Mouse (Mus musculus): ENCODE data around the gene Zfr2.

The Zfr2 gene

DNA sequence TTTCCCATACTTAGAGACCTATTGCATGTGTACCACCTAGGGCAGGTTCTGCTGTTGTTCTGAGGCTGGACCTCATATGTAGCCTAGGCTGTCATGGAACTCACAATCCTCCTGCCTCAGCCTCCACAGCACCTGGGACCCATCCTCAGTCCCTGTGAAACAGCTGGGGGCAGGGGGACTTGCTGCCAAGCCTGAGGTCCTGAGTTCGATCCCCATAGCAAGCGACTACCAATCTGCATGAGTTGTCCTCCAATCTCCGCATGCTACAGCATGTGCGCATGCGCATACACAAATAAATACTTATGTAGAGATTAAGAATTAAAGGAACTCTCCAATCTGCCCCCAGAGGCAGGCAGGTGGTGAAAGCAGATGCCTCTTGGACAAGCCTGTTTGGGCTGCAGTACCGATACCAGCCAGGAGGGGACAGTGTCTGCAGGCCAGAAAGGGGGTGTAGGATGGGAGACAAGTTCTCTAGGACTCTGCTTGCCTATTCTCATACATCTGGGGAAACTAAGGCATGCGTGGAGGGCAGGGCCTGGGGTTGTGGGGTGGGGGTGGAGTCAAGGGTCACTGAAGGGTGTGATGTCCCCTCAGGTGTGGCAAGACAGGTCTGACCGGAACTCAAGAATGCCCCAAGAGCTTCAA lies 54.7 kb downstream of the Zfr2 start:
- DNase-seq (ENCODE audit: low read depth, low spot score) = peak; percentile 88

- peak; percentile 81 for DNase-seq (ENCODE audit: low read depth, low spot score)
Measured at GRCm38 (mm10) chr10:81288601-81289000, 55.6 kb downstream of the Zfr2 start.

GRCm38 (mm10) chr10:81289278-81289677 lies 56.3 kb downstream of the Zfr2 start:
- peak; percentile 88 for DNase-seq (ENCODE audit: low read depth, low spot score)

DNA sequence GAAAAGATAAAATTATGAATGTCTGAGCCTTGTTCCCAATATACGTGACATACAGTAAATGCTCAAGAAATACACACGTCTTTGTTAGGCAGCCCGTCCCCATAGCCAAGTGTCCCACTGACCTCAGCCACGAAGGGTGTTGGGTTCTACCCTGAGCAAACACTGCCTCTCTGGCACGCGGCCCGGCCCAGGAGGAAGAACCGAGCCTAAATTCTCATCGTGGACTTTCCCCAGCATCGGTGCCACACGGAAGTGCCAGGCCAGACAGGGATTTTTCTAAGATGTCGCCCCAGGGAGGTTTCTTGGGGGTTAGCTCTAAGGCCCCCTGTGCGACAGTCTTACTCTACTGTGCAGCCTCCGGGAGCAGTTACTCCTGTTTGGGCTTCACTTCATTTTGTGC lies 56.9 kb downstream of the Zfr2 start:
- no peak for DNase-seq (ENCODE audit: low read depth, low spot score)

DNA sequence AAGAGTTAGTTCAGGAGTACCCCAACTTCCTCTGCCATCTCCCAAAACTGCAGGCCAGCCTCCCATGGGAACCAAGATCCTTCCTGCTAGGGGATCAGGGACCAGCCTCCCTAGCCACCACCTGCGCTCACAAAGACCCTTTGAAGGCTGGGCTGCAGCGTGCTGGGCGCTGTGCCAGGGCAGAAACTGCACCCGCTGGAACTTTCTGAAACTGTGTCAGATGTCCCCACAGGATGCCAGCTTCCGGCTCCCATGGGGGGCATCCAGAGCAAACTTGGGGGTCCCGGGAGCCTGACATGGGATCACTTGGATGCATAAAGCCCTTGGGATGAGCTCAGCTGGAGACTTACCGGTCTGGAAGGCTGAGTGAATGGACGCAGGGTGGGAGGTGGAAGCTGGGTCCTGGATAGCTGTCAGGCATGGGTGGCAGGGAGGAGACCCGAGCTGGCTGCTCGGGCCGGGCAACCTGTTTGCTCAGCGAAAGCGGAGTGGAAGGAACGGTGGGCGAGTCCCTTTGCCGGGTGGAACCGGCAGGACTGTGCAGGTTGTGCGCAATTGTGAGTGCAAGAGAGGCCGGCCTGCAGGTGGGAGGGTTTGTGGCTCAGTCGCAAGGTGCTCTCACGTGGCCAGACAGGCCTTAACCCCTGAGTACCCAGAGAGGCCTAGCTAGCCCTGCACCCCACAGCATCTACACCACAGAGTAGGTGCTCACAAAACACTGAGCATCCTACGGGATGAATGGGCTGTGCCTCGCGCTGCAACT lies 57.9 kb downstream of the Zfr2 start:
- peak; percentile 43 for DNase-seq (ENCODE audit: low read depth, low spot score)

DNA sequence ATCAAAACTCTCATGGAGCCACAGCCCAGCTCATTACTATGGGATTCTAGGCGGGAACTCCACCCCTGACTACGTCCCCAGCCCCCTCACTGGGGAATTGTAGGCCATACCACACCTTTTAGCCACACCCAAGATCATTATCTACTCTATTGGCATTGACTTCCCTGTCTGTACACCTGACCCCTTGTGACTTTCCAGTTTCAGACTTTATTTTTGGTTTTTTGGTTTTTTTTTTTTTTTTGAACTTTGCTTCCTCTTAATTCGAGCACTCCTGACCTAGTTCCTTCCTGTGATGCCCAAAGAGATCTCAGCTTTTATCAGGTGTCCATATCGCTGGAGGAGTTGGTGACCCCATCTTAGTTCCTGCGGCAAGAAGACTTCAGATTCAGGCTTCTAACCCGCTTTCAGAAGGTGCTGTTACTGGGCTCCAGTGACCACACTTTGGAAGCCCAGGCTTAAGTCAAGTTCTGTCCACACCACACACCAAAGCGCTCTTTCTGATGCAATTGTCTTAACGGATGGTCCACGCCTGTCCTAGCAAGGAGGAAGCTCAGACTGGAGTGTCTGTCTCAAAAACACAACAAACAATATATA lies 58.7 kb downstream of the Zfr2 start, which contains the start of gene Tjp3:
Gene Tjp3 (minus strand): TSS at position 71 of the 594 bp plus-strand sequence.
- DNase-seq (ENCODE audit: low read depth, low spot score) = no peak

GRCm38 (mm10) chr10:81292554-81293333 lies 59.8 kb downstream of the Zfr2 start, which contains the start of gene Pip5k1c:
Pip5k1c (plus strand) TSS chr10:81292963.
- DNase-seq (ENCODE audit: low read depth, low spot score) = peak; percentile 100

GRCm38 (mm10) chr10:81293334-81294030 lies 60.5 kb downstream of the Zfr2 start:
- no peak for DNase-seq (ENCODE audit: low read depth, low spot score)

DNA sequence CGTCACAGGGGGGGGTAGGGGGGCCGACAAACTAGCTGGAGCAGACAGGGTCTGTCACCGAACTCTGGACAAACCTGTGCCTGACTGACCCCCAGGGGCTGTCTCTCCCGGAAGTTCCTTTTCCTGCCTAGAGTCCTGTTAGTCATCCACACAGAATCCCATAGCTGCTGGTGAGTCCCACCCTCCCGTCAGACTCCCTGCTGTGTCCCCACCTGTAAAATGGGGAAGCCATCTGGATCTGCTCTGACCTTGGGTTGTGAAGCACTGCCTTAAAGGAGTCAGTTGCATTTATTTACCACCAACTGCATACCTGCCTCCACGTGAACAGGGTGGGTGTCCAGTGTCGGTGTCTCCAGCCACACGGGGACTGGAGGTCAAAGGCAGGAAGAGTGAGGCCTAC lies 61.5 kb downstream of the Zfr2 start:
- DNase-seq (ENCODE audit: low read depth, low spot score) = peak; percentile 71

DNA sequence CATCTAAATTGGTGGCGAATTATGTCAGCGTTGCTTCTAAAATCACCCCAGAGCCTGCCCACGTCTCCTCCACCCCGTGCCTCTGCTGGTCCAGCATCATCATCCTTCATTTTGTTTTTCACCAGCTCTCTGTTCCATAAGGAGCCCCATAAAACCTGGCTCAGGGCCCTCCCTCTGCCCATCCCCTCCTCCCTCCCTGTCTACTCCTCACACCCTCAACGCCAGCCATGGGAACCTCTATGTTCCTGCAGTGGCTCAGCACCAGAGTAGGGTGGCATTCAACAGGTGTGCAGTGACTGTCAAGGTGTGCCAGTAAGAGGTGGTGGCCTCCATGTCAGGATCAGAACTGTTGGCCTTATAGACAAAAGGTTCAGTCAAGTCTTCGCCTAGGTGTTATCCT lies 62.2 kb downstream of the Zfr2 start:
- no peak for DNase-seq (ENCODE audit: low read depth, low spot score)

- no peak for DNase-seq (ENCODE audit: low read depth, low spot score)
Measured at GRCm38 (mm10) chr10:81297246-81297645, 64.3 kb downstream of the Zfr2 start.

- no peak for DNase-seq (ENCODE audit: low read depth, low spot score)
Measured at GRCm38 (mm10) chr10:81297845-81298244, 64.9 kb downstream of the Zfr2 start.

DNA sequence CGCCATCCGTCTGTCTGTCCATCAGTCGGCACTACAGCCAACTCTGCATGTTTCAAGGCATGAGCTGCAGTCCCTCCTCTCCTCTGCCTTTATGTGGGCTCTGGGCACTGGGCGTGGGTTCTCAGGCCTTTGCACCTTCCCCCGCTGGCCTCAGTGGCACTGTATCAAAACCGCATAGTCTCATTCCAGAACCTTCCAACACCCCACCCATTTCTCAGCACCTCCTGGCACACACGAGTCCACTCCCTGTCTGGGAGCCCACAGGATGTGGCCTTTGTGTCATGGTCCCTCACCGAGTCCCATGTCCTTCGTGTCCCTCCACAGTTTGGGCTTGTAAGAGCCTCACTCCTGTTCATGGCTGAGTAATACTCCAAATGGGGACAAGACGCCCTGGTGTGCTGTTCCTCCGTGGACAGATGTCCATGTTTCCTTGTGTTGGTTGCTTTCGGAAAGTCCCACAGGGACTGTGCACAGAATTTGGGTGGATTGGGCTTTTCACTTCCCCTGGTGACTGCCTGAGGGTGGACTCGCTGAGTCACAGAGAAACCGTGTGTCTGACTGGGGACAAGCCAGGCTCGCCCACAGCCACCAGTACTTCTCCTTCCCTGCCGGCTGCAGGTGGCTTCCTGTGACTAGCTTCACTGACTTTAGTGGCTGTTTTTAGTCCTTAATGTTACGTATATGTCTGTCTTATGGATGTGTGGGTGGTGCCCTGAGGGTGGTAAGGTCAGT lies 65.6 kb downstream of the Zfr2 start:
- no peak for DNase-seq (ENCODE audit: low read depth, low spot score)

DNA sequence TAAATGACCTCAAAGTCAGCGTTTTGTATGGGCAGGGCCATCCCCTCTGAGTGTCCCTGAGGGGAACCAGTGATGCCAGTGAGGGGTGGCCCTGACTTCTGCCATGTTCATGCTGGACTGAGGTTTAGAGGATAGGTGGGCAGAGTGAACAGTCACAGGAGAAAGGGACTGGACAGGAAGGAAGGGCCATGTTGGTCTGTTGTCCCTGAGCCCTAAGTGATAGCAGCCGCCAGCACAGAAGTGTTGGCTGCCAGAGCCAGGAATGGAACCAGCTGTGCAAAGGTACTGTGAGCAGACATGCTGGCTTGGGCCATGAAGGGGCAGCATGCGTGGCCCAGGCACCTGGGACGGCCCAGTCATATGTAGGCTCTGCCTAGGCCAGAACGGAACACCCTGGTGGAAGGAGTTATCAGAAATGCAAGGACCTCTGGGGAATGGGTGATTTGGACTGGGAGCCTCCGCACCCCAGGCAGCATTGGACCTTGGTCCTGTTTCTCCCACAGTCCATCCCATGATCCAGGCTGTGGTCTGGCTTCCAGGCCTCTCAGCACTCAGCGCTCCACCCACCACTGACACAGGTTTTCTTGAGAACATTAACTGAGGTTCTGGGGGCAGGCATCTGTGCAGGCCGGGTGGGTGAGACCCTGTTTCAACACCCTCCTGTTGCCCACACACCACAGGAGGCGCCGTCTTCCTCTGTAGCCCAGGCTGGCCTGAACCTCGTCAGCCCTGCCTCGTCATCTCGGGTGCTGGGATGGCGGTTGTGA lies 66.8 kb downstream of the Zfr2 start:
- DNase-seq (ENCODE audit: low read depth, low spot score) = no peak

GRCm38 (mm10) chr10:81300352-81300907 lies 67.5 kb downstream of the Zfr2 start:
- no peak for DNase-seq (ENCODE audit: low read depth, low spot score)

GRCm38 (mm10) chr10:81301321-81301720 lies 68.4 kb downstream of the Zfr2 start:
- DNase-seq (ENCODE audit: low read depth, low spot score) = no peak
